Mouse (Mus musculus): Measurements from ENCODE around the gene Prkg1. TPM values are rescaled to one million over a fixed set of nuclear protein-coding genes. Genes with fewer than 3 reads are reported as not detected.

Prkg1 gene
- total and polyA plus RNA-seq, 2 experiments: 0.27 to 3.4 TPM

GRCm38 (mm10) chr19:31754642-31755287 is 10.1 kb downstream of the Prkg1 start:
- Histone ChIP-seq H3K27me3 (ENCODE audit: control insufficient read depth, insufficient read depth, low read length) (no peaks in the 10 kb centered on the region), H3K79me2 (ENCODE audit: control insufficient read depth, insufficient read depth, low read length) (no peaks in the 10 kb centered on the region), H3K36me3 (ENCODE audit: control insufficient read depth, insufficient read depth, low read length) (no peaks in the 10 kb centered on the region), H3K9ac (ENCODE audit: low read depth, low read length) (no peak overlapping the region), H3K4me3 (ENCODE audit: insufficient read depth, low read depth, low read length) (no peak overlapping the region), H3K4me1 (ENCODE audit: control insufficient read depth, insufficient read depth, low read length) (no peaks in the 10 kb centered on the region), H3K27ac (replicated peaks; ENCODE audit: insufficient read depth, low read depth, low read length) (no peak overlapping the region)
- TF ChIP-seq POLR2A (IDR thresholded peaks at IDR 0.05; ENCODE audit: extremely low read depth, insufficient read depth, low read length) (no peak), CTCF (IDR thresholded peaks at IDR 0.05; ENCODE audit: low read depth, low read length) (no peak)
- 60% methylated on average over 9 of the region's 9 CpGs for WGBS
- no peak for DNase-seq (ENCODE audit: extremely low read depth, low read depth, low spot score)

- WGBS: 50% methylated on average over 11 of the region's 11 CpGs
- H3K4me1 ChIP-seq (ENCODE audit: control insufficient read depth, insufficient read depth, low read length): no peaks in the 10 kb centered on the region; the same call in 1 of the 2 replicates
- TF ChIP-seq POLR2A (IDR thresholded peaks at IDR 0.05; ENCODE audit: extremely low read depth, insufficient read depth, low read length) (no peak), CTCF (IDR thresholded peaks at IDR 0.05; ENCODE audit: low read depth, low read length) (no peak)
Measured at GRCm38 (mm10) chr19:31750976-31751676, 13.7 kb downstream of the Prkg1 start.

GRCm38 (mm10) chr19:31746635-31747034 is 18.2 kb downstream of the Prkg1 start:
- no peak for DNase-seq (ENCODE audit: extremely low read depth, low read depth, low spot score)
- H3K4me1 ChIP-seq (ENCODE audit: control insufficient read depth, insufficient read depth, low read length): no peaks in the 10 kb centered on the region; the same call in 1 of the 2 replicates
- H3K27ac ChIP-seq (replicated peaks; ENCODE audit: insufficient read depth, low read depth, low read length): no peak overlapping the region
- no peaks in the 10 kb centered on the region for H3K79me2 ChIP-seq (ENCODE audit: control insufficient read depth, insufficient read depth, low read length)
- H3K27me3 ChIP-seq (ENCODE audit: control insufficient read depth, insufficient read depth, low read length): no peaks in the 10 kb centered on the region
- H3K9ac ChIP-seq (ENCODE audit: low read depth, low read length): no peak overlapping the region
- TF ChIP-seq POLR2A (IDR thresholded peaks at IDR 0.05; ENCODE audit: extremely low read depth, insufficient read depth, low read length): no peak
- TF ChIP-seq CTCF (IDR thresholded peaks at IDR 0.05; ENCODE audit: low read depth, low read length): peak; percentile 27; the same call in 1 of the 2 replicates
- H3K4me3 ChIP-seq (ENCODE audit: insufficient read depth, low read depth, low read length): no peak overlapping the region
- H3K36me3 ChIP-seq (ENCODE audit: control insufficient read depth, insufficient read depth, low read length): no peaks in the 10 kb centered on the region
- 11% methylated on average over 2 of the region's 2 CpGs for WGBS

More at GRCm38 (mm10) chr19:31750976-31751676, 13.7 kb downstream of the Prkg1 start:
- no peak for DNase-seq (ENCODE audit: extremely low read depth, low read depth, low spot score)
- H3K79me2 ChIP-seq (ENCODE audit: control insufficient read depth, insufficient read depth, low read length): no peaks in the 10 kb centered on the region
- no peaks in the 10 kb centered on the region for H3K36me3 ChIP-seq (ENCODE audit: control insufficient read depth, insufficient read depth, low read length)
- H3K27ac ChIP-seq (replicated peaks; ENCODE audit: insufficient read depth, low read depth, low read length): no peak overlapping the region
- no peaks in the 10 kb centered on the region for H3K27me3 ChIP-seq (ENCODE audit: control insufficient read depth, insufficient read depth, low read length)
- H3K4me3 ChIP-seq (ENCODE audit: insufficient read depth, low read depth, low read length): no peak overlapping the region
- H3K9ac ChIP-seq (ENCODE audit: low read depth, low read length): no peak overlapping the region

- peak; percentile 38 for DNase-seq (ENCODE audit: extremely low read depth, low read depth, low spot score)
- Histone ChIP-seq H3K9ac (ENCODE audit: low read depth, low read length) (no peak overlapping the region), H3K27ac (replicated peaks; ENCODE audit: insufficient read depth, low read depth, low read length) (peak overlapping the region; percentile 15), H3K4me1 (ENCODE audit: control insufficient read depth, insufficient read depth, low read length) (no peaks in the 10 kb centered on the region; the same call in 1 of the 2 replicates), H3K36me3 (ENCODE audit: control insufficient read depth, insufficient read depth, low read length) (no peaks in the 10 kb centered on the region), H3K27me3 (ENCODE audit: control insufficient read depth, insufficient read depth, low read length) (no peaks in the 10 kb centered on the region), H3K4me3 (ENCODE audit: insufficient read depth, low read depth, low read length) (no peak overlapping the region), H3K79me2 (ENCODE audit: control insufficient read depth, insufficient read depth, low read length) (no peaks in the 10 kb centered on the region)
- 69% methylated on average over 8 of the region's 8 CpGs for WGBS
- no peak for TF ChIP-seq CTCF (IDR thresholded peaks at IDR 0.05; ENCODE audit: low read depth, low read length)
- no peak for TF ChIP-seq POLR2A (IDR thresholded peaks at IDR 0.05; ENCODE audit: extremely low read depth, insufficient read depth, low read length)
Measured at GRCm38 (mm10) chr19:31743241-31744045, 21.4 kb downstream of the Prkg1 start.

DNA sequence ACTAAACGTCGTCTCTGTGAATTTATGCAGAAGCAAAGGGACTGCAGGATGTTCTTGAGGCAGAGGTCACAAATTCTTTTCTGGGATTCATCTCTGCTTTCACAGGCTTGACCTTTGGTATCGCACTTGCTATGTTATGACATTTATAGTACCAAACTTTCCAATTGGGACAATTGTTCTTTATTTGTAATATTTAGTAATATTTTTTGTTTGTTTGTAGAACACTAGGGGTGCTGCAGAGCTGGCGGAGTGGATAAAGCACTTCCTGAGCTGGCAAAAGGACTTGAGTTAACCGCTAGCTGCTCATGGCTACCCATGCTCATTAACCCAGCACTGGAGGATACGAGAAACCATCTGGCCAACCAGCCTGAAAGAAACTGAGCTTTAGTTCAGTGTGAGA is 49.9 kb downstream of the Prkg1 start:
- TF ChIP-seq POLR2A (IDR thresholded peaks at IDR 0.05; ENCODE audit: extremely low read depth, insufficient read depth, low read length) (no peak), CTCF (IDR thresholded peaks at IDR 0.05; ENCODE audit: low read depth, low read length) (peak; percentile 19; the same call in 1 of the 2 replicates)
- WGBS: 74% methylated on average over 6 of the region's 6 CpGs
- Histone ChIP-seq H3K79me2 (ENCODE audit: control insufficient read depth, insufficient read depth, low read length) (no peaks in the 10 kb centered on the region), H3K27ac (replicated peaks; ENCODE audit: insufficient read depth, low read depth, low read length) (peak overlapping the region; percentile 60), H3K9ac (ENCODE audit: low read depth, low read length) (no peak overlapping the region), H3K27me3 (ENCODE audit: control insufficient read depth, insufficient read depth, low read length) (no peaks in the 10 kb centered on the region), H3K36me3 (ENCODE audit: control insufficient read depth, insufficient read depth, low read length) (no peaks in the 10 kb centered on the region), H3K4me3 (ENCODE audit: insufficient read depth, low read depth, low read length) (no peak overlapping the region), H3K4me1 (ENCODE audit: control insufficient read depth, insufficient read depth, low read length) (peaks cover 1% of the 10 kb centered on the region; the same call in 1 of the 2 replicates)
- peak; percentile 23 for DNase-seq (ENCODE audit: extremely low read depth, low read depth, low spot score)
